Mouse (Mus musculus): ENCODE data around the gene Pcx.

Pcx gene

DNA sequence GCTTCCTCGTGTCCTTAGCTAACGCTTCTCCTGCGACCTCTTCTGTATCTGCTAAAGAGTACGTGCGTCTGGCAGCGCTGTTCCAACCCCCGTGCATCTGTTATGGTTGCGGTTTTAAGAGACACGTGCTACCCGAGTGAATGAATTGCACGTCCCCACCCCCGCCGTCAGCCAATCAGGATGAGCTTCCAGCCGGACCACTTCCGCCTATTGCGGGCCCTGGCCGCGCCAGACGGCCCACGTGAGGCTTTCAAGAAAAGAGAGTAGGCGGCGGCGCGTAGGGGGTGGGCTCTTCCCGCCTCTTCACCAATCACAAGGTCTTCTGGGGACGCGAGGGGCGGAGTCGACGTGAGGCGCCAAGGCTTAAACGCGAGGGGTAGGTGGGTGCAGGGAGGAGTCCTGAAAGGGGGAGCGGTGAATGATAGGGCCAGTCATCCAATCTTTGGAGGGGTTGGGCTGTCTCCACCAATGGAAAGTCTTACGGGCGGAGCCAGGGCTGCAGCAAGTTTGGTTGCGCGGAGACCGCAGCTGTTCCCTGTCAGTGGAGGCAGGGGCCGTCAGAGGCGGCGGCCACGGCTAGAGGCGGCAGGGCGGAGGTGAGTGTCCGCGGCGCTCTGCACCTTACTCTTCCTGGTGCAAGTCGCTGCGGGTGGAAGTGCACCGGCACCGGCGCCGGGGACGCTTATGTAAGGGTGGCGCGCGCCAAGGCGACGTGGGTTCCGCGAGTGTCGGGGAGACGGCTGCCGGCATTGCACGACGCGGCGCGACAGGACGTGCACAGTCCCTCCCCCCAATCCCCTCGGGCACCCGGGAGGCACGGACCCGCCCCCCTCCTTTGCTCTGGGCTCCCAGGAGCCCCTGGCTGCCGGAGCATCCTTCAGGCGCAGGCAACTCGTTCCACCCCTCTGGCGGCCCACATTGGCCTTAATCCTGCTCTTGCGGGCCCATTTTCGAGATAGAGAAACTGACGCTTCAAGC lies at the start of gene Pcx:
Gene Pcx, plus strand, starts transcription at position 487 of the 978 bp plus-strand sequence.
- ChIA-PET CTCF (interaction anchor here (0.6 to 2.1 kb wide), 19 partner anchors 9 to 760 kb away, joined by 3 to 18 read pairs (median 3); partner anchors contain the start of genes 2010003K11Rik (in 1 of the 4), Ankrd13d (in 1 of the 4), Gm21992 (in 1 of the 4) and Rbm14 (in 1 of the 4)), POLR2A (interaction anchor here in 3 of 4 experiments (0.7 to 2.8 kb wide), 74 partner anchors 9 to 608 kb away, joined by 3 to 24 read pairs (median 4); partner anchors contain the start of genes 2010003K11Rik (in 3 of the 3), Rce1 (in 2 of the 3), Ankrd13d (in 1 of the 3) and Ccdc87 (in 1 of the 3))

DNA sequence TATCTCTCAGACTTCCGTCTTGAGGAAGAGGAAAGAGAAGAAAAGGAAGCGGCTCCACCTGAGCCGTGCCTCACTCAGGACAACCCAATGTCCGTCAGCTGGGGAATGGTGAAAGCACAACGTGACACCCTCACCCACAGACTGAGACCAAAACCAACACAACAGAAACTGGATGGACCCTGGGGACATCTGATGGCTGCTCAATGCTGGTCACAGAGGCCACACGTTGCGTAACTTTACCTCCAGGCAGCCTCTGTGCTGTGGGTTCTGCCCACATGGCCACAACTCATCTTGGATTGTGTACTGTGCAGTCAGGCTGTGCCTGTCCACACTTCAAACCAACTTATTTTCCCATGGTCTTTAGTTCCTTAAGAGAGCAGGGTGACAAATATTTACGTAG lies 48.3 kb upstream of the Pcx start:
- POLR2A ChIA-PET = interaction anchor here in 2 of 4 experiments (0.7 to 1.3 kb wide), 3 partner anchors 9 to 111 kb away, joined by 3 read pairs; no protein-coding TSS in a partner anchor
- CTCF ChIA-PET = interaction anchor here in 1 of 4 experiments (0.7 kb wide), 1 partner anchor 16 kb away, joined by 4 read pairs; no protein-coding TSS in a partner anchor

DNA sequence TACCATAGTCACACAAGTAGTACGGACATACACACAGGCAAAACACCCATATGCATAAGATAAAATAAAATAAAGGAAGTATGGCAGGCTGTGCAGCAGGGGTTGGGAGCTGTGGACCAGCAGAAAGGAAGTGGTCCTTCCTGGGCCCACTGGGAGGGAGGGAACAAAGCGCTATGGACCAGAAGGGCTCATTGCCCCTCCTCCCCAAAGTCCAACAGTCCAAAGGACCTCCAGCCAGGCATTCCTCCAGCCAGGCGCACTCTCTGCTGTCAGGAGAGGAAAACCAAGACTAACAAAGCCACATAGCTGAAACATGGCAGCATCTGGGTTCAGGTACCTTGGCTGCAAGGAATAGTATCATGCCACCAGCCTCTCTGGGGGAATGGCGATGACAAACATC lies 45.6 kb upstream of the Pcx start:
- CTCF ChIA-PET = interaction anchor here in 3 of 4 experiments (0.6 to 1.6 kb wide), 8 partner anchors 8 to 33 kb away, joined by 3 to 9 read pairs (median 3); no protein-coding TSS in a partner anchor
- POLR2A ChIA-PET = interaction anchor here in 2 of 4 experiments (1.2 to 2.4 kb wide), 3 partner anchors 9 to 12 kb away, joined by 3 to 7 read pairs (median 7); no protein-coding TSS in a partner anchor

DNA sequence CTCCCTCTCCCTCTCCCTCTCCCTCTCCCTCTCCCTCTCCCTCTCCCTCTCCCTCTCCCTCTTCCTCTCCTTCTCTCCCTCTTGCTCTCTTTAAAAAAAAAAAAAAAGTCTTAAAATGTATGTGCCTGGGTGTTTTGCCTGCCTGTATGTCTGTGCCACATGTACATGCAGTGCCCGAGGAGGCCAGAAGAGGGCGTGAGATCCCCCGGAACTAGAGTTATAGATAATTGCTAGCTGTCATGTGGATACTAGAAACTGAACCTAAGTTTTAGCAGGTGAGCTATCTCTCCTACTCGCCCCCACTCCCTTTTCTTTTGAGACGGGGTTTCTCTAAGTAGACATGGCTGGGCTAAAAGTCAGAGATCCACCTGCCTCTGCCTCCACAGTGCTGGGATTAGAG lies 41.9 kb upstream of the Pcx start:
- POLR2A ChIA-PET = interaction anchor here in 2 of 4 experiments (0.7 to 1.1 kb wide), 4 partner anchors 27 to 147 kb away, joined by 3 to 5 read pairs (median 4); partner anchors contain the start of gene Pcx (in 1 of the 2)
- CTCF ChIA-PET = interaction anchor here (0.6 to 1.7 kb wide), 22 partner anchors 10 to 518 kb away, joined by 3 to 12 read pairs (median 4); partner anchors contain the start of gene Rbm4b (in 1 of the 4)

DNA sequence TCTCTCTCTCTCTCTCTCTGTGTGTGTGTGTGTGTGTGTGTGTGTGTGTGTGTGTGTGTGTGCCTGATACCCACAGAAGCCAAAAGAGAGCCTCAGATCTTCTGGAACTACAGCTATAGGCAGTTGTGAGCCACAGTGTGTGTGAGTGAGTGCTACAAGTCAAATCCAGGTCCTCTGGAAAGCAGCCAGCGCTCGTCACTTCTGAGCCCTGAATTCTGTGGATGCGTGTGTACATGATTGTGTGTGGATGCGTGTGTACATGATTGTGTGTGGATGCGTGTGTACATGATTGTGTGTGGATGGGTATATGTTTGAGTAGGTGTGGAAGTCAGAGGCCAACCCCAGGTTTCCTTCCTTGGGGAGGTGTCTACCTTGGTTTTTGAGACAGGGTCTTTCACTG lies 36.7 kb upstream of the Pcx start:
- CTCF ChIA-PET = interaction anchor here in 1 of 4 experiments (0.6 to 0.7 kb wide), 2 partner anchors 19 to 77 kb away, joined by 3 to 6 read pairs; no protein-coding TSS in a partner anchor
- POLR2A ChIA-PET = interaction anchor here in 1 of 4 experiments (0.6 kb wide), 1 partner anchor 151 kb away, joined by 6 read pairs; no protein-coding TSS in a partner anchor

DNA sequence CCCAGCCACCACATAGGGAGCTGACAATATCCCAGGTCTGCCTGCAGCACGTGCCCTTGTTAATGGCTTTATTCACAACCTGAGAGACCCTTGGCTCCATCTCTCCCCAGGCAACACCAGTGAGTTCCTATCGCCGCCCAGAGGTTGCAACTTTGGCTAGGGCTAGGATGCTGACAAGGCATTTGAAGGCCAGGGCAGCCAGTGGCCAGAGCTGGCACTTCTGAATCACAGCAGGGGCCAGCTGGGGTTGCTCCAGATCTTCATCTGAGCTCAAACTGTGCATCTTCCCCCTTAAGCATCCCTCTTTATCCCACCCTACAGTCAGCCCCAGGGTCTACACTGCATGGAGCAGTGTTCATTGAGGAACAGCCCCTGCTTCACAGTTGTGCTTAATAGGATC lies 35.5 kb upstream of the Pcx start:
- CTCF ChIA-PET = interaction anchor here in 2 of 4 experiments (0.6 to 0.8 kb wide), 2 partner anchors 19 to 68 kb away, joined by 4 to 7 read pairs; no protein-coding TSS in a partner anchor

DNA sequence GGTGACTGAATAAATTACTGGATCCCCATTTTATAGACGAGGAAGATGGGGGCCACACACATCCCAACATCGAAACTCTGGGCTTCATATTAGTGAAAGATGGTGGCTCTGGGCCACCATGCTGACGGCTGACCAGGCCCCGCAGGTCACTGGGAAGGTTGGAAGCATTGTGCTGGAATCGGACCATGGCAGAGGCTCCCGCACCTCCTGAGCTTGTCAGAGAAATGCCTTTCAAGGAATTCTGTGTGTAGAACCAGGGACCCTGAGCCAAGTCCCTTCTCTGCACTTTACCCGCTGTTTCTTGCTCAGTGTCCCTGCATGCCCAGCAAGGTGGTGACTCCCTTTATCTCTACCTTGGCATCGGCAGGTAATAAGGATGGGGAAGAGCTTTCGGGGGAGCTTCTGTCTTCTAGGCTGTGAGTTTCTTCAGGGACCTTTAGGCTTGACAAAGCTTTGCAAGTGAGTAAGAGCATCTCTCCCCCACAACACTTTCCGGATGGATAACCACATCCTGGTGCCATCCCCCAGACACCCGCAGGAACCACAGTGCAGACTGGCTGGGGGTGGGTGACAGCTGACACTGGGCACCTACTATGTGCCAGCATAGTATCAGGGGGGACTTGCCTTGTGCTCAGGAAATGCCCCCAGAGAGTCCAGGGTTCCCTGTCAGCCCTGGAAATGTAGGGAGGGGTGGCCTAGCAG lies 34.9 kb upstream of the Pcx start:
- POLR2A ChIA-PET = interaction anchor here in 3 of 4 experiments (0.6 to 2.7 kb wide), 12 partner anchors 8 to 667 kb away, joined by 3 to 7 read pairs (median 4); partner anchors contain the start of gene Kdm2a (in 1 of the 3)
- CTCF ChIA-PET = interaction anchor here (0.6 to 2.0 kb wide), 6 partner anchors 17 to 67 kb away, joined by 3 to 9 read pairs (median 6); no protein-coding TSS in a partner anchor

More for the DNA sequence above, 35.5 kb upstream of the Pcx start:
- POLR2A ChIA-PET = interaction anchor here in 2 of 4 experiments (0.6 to 2.7 kb wide), 4 partner anchors 9 to 1337 kb away, joined by 3 to 7 read pairs (median 4); no protein-coding TSS in a partner anchor

DNA sequence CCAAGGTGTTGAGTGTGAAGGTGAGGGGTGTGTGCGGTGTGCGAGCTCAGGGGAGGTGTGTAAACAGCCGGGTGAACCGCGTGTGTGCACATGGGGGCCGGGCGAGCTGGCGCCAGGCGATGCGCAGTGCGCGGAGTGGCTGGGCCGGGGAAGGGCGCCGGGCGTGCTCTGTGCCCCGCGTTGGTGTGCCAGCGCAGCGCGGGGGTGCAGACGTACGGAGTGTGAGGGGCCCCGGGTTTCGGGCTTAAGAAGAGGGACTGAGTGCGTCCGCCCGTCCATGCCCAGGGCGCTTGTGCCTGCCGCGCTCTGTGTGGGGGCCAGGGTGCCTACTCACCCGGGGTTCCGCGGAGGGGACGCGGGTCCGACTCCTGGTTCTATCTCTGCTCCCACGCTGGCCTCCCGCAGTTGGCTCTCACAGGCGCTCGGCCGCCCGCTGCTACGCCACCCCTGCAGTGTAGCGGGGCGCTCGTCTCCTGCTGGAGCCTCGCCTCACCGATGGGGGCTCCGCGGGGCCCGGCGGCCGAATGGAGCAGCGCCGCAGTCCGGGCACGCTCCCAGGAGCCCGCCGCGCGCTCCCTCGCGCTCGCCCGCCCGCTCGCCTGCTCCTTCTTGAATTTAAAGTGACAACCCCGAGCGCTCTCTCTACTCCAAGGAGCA lies 33.5 kb upstream of the Pcx start:
- POLR2A ChIA-PET = interaction anchor here in 2 of 4 experiments (0.7 to 2.7 kb wide), 12 partner anchors 12 to 140 kb away, joined by 3 to 7 read pairs (median 4); partner anchors contain the start of gene Kdm2a (in 1 of the 2)
- CTCF ChIA-PET = interaction anchor here in 3 of 4 experiments (0.6 to 2.0 kb wide), 7 partner anchors 15 to 78 kb away, joined by 3 to 9 read pairs (median 4); no protein-coding TSS in a partner anchor

DNA sequence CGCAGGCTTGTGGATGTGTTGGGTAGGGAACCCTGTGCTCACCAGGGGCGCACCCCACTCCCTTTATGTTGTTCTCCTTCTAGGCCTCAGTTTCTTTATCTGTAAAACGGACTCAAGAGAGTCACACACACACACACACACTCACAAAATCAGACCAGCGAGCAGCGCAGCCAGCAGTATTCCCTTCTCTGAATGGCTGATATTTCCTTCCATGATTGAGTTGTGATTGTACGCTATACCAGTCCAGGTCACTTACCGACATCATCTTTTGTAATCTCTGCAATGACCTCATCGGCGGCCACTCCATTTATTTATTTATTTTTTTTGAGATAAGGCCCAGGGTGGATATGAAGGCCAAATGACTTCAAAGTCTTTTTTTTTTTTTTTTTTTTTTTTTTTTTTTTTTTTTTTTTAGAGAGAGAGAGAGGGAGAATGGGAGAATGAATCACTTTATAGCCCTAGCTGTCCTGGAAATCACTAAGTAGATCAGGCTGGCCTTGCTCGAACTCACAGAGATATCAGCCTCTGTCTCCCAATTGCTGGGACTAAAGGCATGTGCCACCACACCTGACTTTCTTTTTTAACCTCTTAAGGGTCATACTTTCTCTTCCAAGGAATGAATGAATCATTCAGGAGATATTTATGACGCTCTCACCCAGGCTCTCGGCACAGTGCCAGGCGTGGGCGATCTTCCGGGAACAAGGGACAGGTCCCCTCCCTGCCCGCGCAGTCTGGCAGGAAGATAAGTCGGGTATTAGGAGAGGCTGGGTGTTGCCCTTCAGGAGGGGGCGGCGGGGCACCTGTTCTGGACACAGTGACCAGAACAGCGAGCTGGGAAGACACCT lies 32.7 kb upstream of the Pcx start, which contains the start of gene Syt12:
Gene Syt12, minus strand, starts transcription at position 103 of the 845 bp plus-strand sequence.
- ChIA-PET POLR2A (interaction anchor here (0.6 to 1.0 kb wide), 9 partner anchors 20 to 986 kb away, joined by 3 to 5 read pairs (median 3); partner anchors contain the start of genes 2010003K11Rik (in 1 of the 4) and Pcx (in 1 of the 4)), CTCF (interaction anchor here (0.5 to 2.1 kb wide), 48 partner anchors 8 to 1164 kb away, joined by 3 to 14 read pairs (median 4); partner anchors contain the start of genes Pcx (in 2 of the 4), 2010003K11Rik (in 1 of the 4), Kdm2a (in 1 of the 4) and Ssh3 (in 1 of the 4))

DNA sequence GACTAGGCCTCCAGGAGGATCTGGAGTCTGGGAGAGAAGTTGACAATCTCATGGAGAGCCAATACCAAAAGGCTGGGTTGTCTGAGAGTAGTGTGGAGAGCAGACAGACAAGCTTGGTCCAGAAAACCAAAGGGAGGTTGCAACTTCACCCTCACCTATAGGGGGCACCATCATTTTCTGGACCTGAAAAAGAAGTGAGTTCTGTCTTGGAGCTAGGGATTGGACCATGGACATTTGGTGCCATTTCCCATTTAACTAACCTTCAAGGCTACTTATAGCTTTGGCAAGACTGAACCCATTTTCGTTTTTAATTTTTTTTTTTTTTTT lies 32.1 kb upstream of the Pcx start:
- ChIA-PET POLR2A (interaction anchor here (0.6 to 1.0 kb wide), 11 partner anchors 13 to 985 kb away, joined by 3 to 5 read pairs (median 3); partner anchors contain the start of genes 2010003K11Rik (in 1 of the 4) and Pcx (in 1 of the 4)), CTCF (interaction anchor here (0.5 to 2.1 kb wide), 52 partner anchors 9 to 1163 kb away, joined by 3 to 14 read pairs (median 4); partner anchors contain the start of genes Pcx (in 3 of the 4), 2010003K11Rik (in 1 of the 4), Kdm2a (in 1 of the 4) and Ssh3 (in 1 of the 4))

DNA sequence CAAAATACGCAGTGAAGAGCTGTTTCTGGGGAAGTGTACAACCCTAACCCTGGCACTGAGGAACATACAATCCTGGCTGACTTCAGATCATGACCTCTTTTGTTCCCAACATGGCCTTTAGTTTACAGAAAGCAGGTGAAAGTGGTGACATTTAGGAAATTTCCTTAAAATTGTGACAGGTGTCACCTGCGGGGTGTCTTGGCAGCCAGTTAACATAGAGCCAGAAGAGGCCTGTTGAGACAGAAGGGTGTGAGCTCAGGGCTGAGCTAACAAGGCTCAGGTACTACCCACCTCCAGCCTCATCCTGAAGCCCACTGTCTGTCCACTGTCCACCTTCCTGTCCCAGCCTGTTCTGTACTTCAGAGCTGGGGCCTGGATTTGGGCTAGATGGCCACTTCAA lies 30.2 kb upstream of the Pcx start:
- ChIA-PET POLR2A (interaction anchor here in 2 of 4 experiments (0.5 to 1.3 kb wide), 4 partner anchors 9 to 936 kb away, joined by 3 to 9 read pairs (median 4); partner anchors contain the start of gene Pcx (in 1 of the 2)), CTCF (interaction anchor here in 2 of 4 experiments (0.8 to 1.6 kb wide), 4 partner anchors 17 to 39 kb away, joined by 3 to 6 read pairs (median 3); partner anchors contain the start of gene 2010003K11Rik (in 1 of the 2))

DNA sequence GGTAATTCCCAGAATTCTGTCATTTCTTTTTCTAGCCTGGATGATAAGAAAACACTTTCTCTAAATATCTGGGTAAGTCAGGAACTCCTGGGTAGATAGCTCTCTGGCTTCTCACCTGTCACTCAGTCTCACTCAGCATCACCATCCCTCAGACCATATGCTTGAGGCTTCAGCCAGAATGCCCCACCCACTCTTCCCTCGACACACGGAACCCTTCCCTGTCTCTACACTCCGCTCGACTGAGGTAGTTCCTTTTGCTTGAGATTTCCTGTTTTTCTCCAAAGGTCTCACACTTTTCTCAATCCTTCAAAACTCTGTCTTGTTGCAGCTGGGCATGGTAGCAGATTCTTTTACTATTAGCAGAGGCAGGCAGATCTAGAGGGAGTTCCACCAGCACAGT lies 28.9 kb upstream of the Pcx start:
- ChIA-PET CTCF (no interaction called here), POLR2A (no interaction called here)

DNA sequence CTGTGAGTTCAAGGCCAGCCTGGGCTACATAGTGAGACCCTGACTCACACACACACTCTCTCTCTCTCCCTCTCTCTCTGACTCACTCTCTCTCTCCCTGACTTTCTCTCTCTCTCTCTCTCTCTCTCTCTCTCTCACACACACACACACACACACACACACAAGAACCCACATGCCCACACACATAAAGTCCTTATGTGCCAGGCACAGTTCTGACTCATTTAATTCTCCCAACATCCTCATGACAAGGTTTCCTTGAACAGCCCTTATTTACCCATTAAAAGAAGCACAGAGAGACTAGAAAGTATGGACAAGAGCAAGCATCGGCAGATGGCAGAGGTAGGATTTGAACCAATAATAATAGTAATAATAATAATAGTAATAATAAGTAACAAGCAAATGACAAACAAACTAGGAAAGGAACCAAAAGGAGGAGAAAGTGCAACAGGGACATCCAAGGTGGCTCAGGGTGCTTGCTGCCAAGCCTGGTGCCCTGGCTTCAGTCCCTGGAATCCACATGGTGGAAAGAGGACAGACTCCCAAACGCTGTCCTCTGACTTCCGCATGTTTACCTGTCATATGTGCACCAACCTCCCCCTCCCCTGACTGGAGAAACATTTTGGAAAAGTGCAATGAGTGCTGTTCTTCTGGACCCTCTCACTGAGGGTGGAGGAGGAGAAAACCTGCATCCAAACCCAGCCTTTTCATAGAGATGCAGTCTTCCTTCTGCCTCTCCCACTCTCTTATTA lies 28.0 kb upstream of the Pcx start:
- ChIA-PET CTCF (interaction anchor here in 1 of 4 experiments (1.5 kb wide), 1 partner anchor 14 kb away, joined by 6 read pairs; no protein-coding TSS in a partner anchor), POLR2A (no interaction called here)

DNA sequence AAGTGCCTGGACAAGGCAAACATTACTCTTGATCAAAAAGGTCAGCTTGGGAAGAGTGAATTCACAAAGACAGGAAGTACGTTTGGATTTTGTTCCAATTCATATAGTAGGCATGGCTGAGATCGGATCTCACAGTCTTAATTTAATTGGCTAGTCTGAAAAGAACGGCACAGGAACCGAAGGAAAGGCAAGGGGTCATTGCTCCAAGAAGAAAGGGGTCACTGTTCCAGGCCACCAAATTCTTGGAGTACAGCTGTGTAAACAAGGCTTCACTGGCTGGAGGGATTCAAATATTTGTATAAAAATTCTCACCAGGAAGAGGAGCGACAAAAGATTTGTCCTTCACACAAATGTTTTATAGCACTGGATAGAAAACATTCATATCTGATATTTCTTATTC lies 25.3 kb upstream of the Pcx start:
- ChIA-PET POLR2A (no interaction called here), CTCF (no interaction called here)

DNA sequence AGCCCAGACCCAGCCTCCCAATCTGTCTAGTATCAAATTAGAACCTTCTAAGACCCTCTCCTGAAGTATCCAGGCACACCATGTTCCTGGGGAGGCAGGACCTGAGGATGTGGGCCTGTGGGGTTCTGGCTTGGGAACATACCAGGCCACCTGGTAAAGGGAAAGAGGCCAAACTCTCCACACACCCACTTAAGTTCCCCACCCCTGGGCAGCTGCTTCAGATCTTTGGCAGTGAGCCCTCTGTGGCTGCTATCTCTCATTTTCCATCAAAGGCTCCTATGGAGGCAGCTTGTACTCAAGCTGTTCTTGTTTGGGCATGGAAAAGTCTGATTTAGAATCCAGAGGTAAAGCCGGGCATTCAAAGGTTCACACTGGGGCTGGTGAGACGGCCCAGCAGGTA lies 22.4 kb upstream of the Pcx start:
- CTCF ChIA-PET = interaction anchor here in 3 of 4 experiments (1.1 to 1.9 kb wide), 4 partner anchors 10 to 130 kb away, joined by 3 to 8 read pairs (median 6); no protein-coding TSS in a partner anchor
- POLR2A ChIA-PET = no interaction called here
